Mouse (Mus musculus) G1E (cell line): ENCODE data around the gene Kbtbd6. TPM values are rescaled to one million over a fixed set of nuclear protein-coding genes. Genes with fewer than 3 reads are reported as not detected.

Experiments used
- ATAC-seq: 2 replicates; pipeline ENCODE4 v1.8.0; 2016; ENCODE audit warnings: mild to moderate bottlenecking; ENCODE audit not compliant: insufficient number of reproducible peaks, poor library complexity, low FRiP score, severe bottlenecking; ENCODE audit errors: extremely low read depth
- DNase-seq: peaks from one replicate; pipeline ENCODE4 v3.0.0; 2012; ENCODE audit warnings: low spot score
- H3K27me3 ChIP-seq: 2 replicates; pipeline ENCODE4 v1.6.1; 2012; ENCODE audit warnings: mild to moderate bottlenecking, low read length, inconsistent platforms; ENCODE audit not compliant: insufficient read depth
- H3K36me3 ChIP-seq: replicated peaks from 2 replicates; pipeline ENCODE3; 2012; ENCODE audit warnings: mild to moderate bottlenecking, inconsistent platforms
- H3K4me1 ChIP-seq: 2 replicates; pipeline ENCODE4 v1.6.1; 2012; ENCODE audit warnings: low read depth, low read length, inconsistent platforms, mixed read lengths; ENCODE audit not compliant: insufficient read depth
- H3K4me3 ChIP-seq: 2 replicates; pipeline ENCODE4 v1.5.1; 2012; ENCODE audit warnings: low read depth, mild to moderate bottlenecking, inconsistent platforms, low read length, moderate library complexity, mixed read lengths
- H3K9me3 ChIP-seq: replicated peaks from 2 replicates; pipeline ENCODE4 v1.6.1; 2012; ENCODE audit warnings: inconsistent platforms
- CTCF ChIP-seq: IDR thresholded peaks from 2 replicates; pipeline ENCODE4 v1.5.1; 2012; ENCODE audit warnings: low read depth, low read length, inconsistent platforms, mixed read lengths
- GATA1 ChIP-seq: IDR thresholded peaks from 2 replicates; pipeline ENCODE4 v1.6.1; 2012; ENCODE audit warnings: borderline replicate concordance, low read length, inconsistent platforms, mixed read lengths
- GATA2 ChIP-seq: IDR thresholded peaks from 2 replicates; pipeline ENCODE4 v1.6.1; 2012; ENCODE audit warnings: low read depth, low read length, inconsistent platforms, borderline replicate concordance
- POLR2AphosphoS5 ChIP-seq: IDR thresholded peaks from 2 replicates; pipeline ENCODE4 v1.6.1; 2012; ENCODE audit warnings: low read depth, low read length, inconsistent platforms; ENCODE audit not compliant: insufficient replicate concordance
- TAL1 ChIP-seq: conservative IDR thresholded peaks from 2 replicates; pipeline ENCODE4 v1.6.1; 2012; ENCODE audit warnings: low read depth, low read length, inconsistent platforms, mixed read lengths
- polyA plus RNA-seq: library from polyadenylated mRNA; stranded (reverse); fragments of >175 nt; gene quantifications from 2 replicates; pipeline ENCODE4 v1.2.3, GENCODE M21; 2012
- total RNA-seq, 2 experiments: library from RNA; stranded (forward) in 1 of 2; stranded (reverse) in 1 of 2; fragments of 200-1000 nt in 1 of 2; fragments of >200 nt in 1 of 2; fragmentation: Nextera tagmentation in 1 of 2; gene quantifications; 2 replicates each; pipeline ENCODE4 v1.2.3; 2014 to 2017

The Kbtbd6 gene
- total and polyA plus RNA-seq, 3 experiments, result 0.68 to 6.0 (median 1.1) TPM

DNA sequence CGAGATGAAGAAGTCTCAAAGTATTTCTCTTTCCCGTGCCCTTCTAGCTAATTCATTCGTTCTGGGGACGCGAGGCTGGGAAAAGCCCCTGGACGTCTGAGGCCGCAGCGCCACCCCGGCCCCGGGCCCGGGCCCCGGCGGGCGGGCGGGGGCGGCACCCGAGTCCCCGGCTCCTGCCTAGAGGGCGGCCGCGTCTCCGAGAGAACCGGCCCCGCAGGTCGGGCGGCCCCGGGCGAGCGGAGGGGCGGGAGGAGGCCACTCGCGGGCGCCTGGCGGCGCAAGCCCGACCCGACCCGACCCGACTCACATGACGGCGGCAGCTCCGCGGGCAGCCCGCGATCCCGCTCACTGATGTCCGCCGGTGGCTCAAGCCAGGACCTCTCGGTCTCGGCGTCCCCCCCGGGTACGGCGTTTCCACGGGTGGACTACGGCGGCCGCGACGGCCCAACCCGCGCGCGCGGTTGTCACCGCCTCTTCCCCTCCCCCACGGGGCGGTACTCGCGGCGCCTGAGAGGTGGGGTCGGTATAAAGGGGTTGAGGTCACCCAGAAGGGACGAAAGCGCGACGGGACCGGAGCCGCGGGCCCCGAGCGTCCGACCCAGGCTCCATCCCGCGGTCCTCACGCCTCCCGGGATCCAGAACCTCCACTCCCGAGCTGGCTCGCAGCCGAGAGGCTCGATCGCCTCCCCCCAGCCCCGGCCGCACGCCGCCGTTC is 29.1 kb downstream of the Kbtbd6 start, which contains the start of gene Elf1:
Gene Elf1, plus strand, starts transcription at position 571 of the 715 bp plus-strand sequence.
- peak within 1 kb of the TSS; percentile 84 for H3K4me3 ChIP-seq
- no peaks in the 10 kb centered on the region for H3K27me3 ChIP-seq
- H3K4me1 ChIP-seq, result peaks cover 38% of the 10 kb centered on the region
- DNase-seq (peak; percentile 94), ATAC-seq (no peak)
- peaks cover 32% of the 10 kb centered on the region for H3K36me3 ChIP-seq
- peak; percentile 15; the same call in 1 of the 2 replicates for TF ChIP-seq POLR2AphosphoS5
- no peak for TF ChIP-seq CTCF
- H3K9me3 ChIP-seq, result no peaks in the 10 kb centered on the region

DNA sequence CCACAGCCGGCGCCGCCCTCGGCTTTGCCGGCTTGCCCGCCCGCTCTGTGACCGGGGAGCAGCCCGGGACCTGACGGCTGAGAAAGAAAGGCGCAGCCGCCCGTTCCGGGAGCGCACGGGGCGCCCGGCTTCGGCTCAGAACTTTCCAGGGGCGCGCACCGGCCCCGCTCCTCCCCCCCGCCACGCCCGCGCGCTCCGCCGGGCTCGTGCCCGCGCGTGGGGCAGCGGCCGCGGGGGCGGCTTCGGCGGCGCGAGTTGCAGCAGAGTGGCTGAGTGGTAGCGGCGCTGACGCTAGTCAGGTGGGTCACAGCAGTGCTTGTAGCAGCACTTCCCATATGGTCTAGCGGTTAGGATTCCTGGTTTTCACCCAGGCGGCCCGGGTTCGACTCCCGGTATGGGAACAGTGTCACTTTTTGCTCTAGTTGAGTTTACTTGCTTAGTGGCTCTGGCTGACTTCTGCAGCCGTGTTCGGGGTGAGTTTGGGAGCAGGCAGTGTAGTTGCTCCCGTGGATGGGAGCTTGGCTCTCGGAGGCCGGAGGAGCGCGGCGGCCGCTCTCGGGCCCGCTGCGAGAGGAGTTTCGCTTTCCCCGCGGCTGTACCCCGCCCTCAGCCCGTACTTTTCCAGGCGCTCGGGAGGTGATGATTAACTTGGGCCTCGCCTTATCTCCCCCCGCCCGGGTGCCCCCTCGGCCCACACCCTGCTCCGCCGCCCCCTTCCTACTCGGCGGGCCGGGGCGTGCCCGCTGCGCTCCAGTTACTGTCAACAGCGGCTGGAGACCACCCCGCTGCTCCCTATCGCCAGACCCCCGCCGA is 29.9 kb downstream of the Kbtbd6 start, which contains the start of gene Wbp4:
Gene Wbp4, minus strand, starts transcription at position 182 of the 813 bp plus-strand sequence.
- Histone ChIP-seq H3K36me3 (peaks cover 29% of the 10 kb centered on the region), H3K4me3 (peak within 1 kb of the TSS; percentile 84), H3K27me3 (no peaks in the 10 kb centered on the region), H3K9me3 (no peaks in the 10 kb centered on the region), H3K4me1 (peaks cover 40% of the 10 kb centered on the region)
- TF ChIP-seq GATA1 (no peak), POLR2AphosphoS5 (0 out of 2 replicates have a peak, but pooled peaks have one; percentile 61)
- ATAC-seq (peak; percentile 69), DNase-seq (peak; percentile 97)

DNA sequence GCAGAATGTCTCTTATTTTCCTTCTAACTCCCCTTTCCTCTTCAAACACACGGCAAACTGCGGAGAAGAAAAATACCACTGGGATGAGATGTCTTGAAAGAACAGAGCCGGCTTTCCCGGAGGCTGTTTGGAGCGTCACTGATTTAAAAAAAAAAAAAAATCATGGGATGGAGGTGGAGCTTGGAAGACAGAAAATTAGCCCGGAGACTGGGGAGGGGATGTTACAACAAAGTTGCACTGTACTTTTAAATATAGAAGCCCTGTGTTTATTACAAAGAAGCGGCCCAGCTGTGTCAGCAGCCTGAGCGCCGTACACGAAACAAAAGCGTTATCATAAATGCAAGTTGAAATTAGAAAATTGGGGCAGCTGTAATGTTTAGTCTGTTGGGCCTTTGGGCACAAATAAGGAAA is 30.6 kb downstream of the Kbtbd6 start:
- Histone ChIP-seq H3K4me3 (peak overlapping the region; percentile 84), H3K36me3 (peaks cover 26% of the 10 kb centered on the region), H3K9me3 (no peaks in the 10 kb centered on the region), H3K27me3 (no peaks in the 10 kb centered on the region), H3K4me1 (peaks cover 47% of the 10 kb centered on the region)
- TF ChIP-seq CTCF (no peak), TAL1 (no peak), GATA2 (no peak), POLR2AphosphoS5 (no peak), GATA1 (no peak)
- DNase-seq (no peak), ATAC-seq (no peak)

DNA sequence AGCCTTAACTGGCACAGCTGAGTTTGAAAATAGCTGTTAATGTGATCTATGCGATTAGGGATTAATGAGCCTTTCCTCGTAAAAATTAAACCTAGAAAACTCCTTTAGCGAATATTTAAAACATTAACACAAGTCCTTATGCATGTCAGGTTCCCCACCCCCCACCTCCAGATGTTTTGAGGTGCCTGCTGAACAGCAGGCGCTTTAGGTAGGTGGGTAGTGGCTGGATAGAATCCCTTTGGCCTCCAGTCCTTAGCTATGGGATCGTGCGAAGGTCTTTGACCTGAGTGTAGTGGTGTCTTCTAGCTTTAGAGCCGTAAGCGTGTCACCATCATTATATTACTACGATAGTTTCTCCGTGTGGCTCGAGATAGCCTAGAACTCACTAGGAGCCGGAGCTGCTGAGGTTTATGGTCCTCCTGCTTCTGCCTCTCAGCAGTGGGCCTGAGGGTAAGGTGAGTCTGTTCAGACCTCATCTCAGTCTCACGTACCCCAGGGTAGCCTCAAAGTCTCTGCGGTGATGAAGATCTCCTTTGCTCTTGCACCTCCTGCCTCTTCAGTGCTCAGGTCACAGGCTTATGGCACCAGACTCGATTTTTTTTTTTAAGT is 31.2 kb downstream of the Kbtbd6 start:
- TF ChIP-seq GATA1 (no peak), TAL1 (no peak), CTCF (no peak), POLR2AphosphoS5 (no peak), GATA2 (no peak)
- peaks cover 53% of the 10 kb centered on the region for H3K4me1 ChIP-seq
- no peaks in the 10 kb centered on the region for H3K27me3 ChIP-seq
- DNase-seq (peak; percentile 29), ATAC-seq (no peak)
- peak overlapping the region; percentile 84 for H3K4me3 ChIP-seq
- H3K9me3 ChIP-seq, result no peaks in the 10 kb centered on the region
- peaks cover 22% of the 10 kb centered on the region for H3K36me3 ChIP-seq

DNA sequence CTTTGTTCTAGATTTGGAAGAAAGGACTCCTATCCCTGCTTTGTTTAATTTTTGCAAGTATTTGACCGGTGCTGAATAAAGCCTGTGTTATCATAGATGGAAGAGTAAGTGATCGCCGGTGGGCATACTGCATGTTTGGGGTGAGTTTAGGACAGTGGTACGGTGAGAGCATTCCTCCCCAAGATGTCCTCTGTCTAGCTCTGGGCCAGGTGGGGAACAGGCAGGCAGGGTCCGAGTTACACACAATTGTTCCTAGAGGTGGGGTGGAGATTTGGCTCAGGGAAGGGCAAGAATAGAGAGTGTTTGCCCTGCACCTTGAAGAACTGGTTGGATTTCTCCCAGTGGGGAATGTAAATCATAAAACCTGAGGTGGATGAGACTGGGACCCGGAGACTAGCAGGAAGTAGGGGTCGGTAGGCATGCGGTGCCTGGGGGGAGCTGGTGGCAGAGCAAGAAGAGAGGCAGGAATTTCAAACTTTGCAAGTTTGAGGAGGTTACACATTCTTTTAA is 32.0 kb downstream of the Kbtbd6 start:
- H3K4me1 ChIP-seq, result peaks cover 53% of the 10 kb centered on the region
- H3K4me3 ChIP-seq, result no peak overlapping the region
- ATAC-seq (no peak), DNase-seq (no peak)
- H3K27me3 ChIP-seq, result no peaks in the 10 kb centered on the region
- TF ChIP-seq TAL1 (no peak), POLR2AphosphoS5 (no peak), CTCF (no peak), GATA1 (no peak)
- H3K9me3 ChIP-seq, result no peaks in the 10 kb centered on the region
- H3K36me3 ChIP-seq, result peaks cover 16% of the 10 kb centered on the region

DNA sequence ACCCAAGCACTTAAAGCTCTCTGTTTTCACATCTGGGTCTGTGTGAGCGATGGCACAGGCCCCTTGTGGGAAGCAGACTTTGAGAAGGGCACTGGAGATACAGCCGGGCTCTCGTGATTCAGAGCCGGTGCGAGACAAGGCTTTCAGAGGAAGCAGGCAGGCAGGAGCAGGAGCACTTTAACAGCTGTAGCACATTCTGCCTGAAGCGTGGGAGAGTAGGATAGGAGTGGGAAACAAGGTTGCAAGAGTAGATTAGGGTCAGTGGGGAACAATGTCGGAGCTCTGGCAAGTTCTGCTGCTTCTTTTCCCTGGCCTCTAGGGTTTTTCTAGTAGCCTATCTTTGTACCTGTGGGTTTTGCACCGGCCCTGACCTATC is 35.0 kb downstream of the Kbtbd6 start:
- TF ChIP-seq TAL1, result no peak
- no peak for TF ChIP-seq CTCF
- no peak for TF ChIP-seq GATA1
- TF ChIP-seq GATA2, result no peak
- TF ChIP-seq POLR2AphosphoS5, result no peak
- Histone ChIP-seq H3K4me1 (peaks cover 41% of the 10 kb centered on the region), H3K4me3 (no peak overlapping the region), H3K9me3 (no peaks in the 10 kb centered on the region), H3K27me3 (no peaks in the 10 kb centered on the region), H3K36me3 (peaks cover 6% of the 10 kb centered on the region)
- ATAC-seq (no peak), DNase-seq (no peak)
